16 mouse cellular contexts compared by ENCODE assay signal in genomic region chr7:101994241-101994640, GRCm38 (mm10).
"Had no signal": no experiment of that assay in that cellular context is flagged by ENCODE, and none has a peak within 500 bp of the region (broad histone marks: within the 10 kb centered on the region; RNA-seq: fewer than 3 reads in every experiment).

No protein-coding gene starts in this region.

- ATAC-seq: hindbrain, embryonic 16.5 days; inflammation-experienced regulatory T-cells, adult 6 months; intestine, embryonic 15.5 days; intestine, postnatal 0 days had no signal

- DNase-seq: gastrocnemius, adult 2 months; gastrocnemius, postnatal 10 days; gastrocnemius, postnatal 25 days; heart, adult 18-20 months; heart, postnatal 10 days; heart, postnatal 4 days; kidney, adult 18-20 months; kidney, adult 8-10 months; kidney, postnatal 10 days; kidney, postnatal 25 days; kidney, postnatal 4 days; liver had no signal
